Mouse (Mus musculus): ENCODE results near the gene Kmt2a. TPM values are rescaled to one million over a fixed set of nuclear protein-coding genes. Genes with fewer than 3 reads are reported as not detected.
A peak's percentile ranks its signal among the peaks of the same experiment; 100 is the strongest.

The Kmt2a gene
- polyA plus RNA-seq, 1 experiment from 2014 or later = 10.8 TPM

GRCm38 (mm10) chr9:44903856-44904255 lies 22.8 kb upstream of the Kmt2a start:
- Histone ChIP-seq H3K9me3 (ENCODE audit: low read length) (no peaks in the 10 kb centered on the region), H3K9ac (replicated peaks; ENCODE audit: low read length) (no peak overlapping the region)
- no peak for ATAC-seq (ENCODE audit: low FRiP score, low TSS enrichment)

GRCm38 (mm10) chr9:44900402-44900801 lies 19.3 kb upstream of the Kmt2a start:
- Histone ChIP-seq H3K4me3 (ENCODE audit: low read length) (no peak overlapping the region), H3K4me1 (ENCODE audit: insufficient read depth, low read length) (no peaks in the 10 kb centered on the region), H3K27ac (ENCODE audit: low read length) (no peak overlapping the region), H3K9ac (replicated peaks; ENCODE audit: low read length) (no peak overlapping the region), H3K27me3 (ENCODE audit: insufficient read depth, low read length) (no peaks in the 10 kb centered on the region), H3K4me2 (replicated peaks; ENCODE audit: low read depth, low read length) (no peak overlapping the region), H3K9me3 (ENCODE audit: low read length) (no peaks in the 10 kb centered on the region), H3K36me3 (ENCODE audit: insufficient read depth, low read length) (no peaks in the 10 kb centered on the region)
- no peak for ATAC-seq (ENCODE audit: low FRiP score, low TSS enrichment)
- WGBS = 67% methylated on average over 4 of the region's 4 CpGs

More at GRCm38 (mm10) chr9:44903856-44904255, 22.8 kb upstream of the Kmt2a start:
- Histone ChIP-seq H3K27me3 (ENCODE audit: insufficient read depth, low read length) (no peaks in the 10 kb centered on the region), H3K4me2 (replicated peaks; ENCODE audit: low read depth, low read length) (no peak overlapping the region), H3K4me1 (ENCODE audit: insufficient read depth, low read length) (no peaks in the 10 kb centered on the region), H3K4me3 (ENCODE audit: low read length) (no peak overlapping the region), H3K36me3 (ENCODE audit: insufficient read depth, low read length) (no peaks in the 10 kb centered on the region), H3K27ac (ENCODE audit: low read length) (no peak overlapping the region)
- 64% methylated on average over 4 of the region's 4 CpGs for WGBS

GRCm38 (mm10) chr9:44899716-44900115 lies 18.6 kb upstream of the Kmt2a start:
- no peak for ATAC-seq (ENCODE audit: low FRiP score, low TSS enrichment)
- no peaks in the 10 kb centered on the region for H3K4me1 ChIP-seq (ENCODE audit: insufficient read depth, low read length)
- no peak overlapping the region for H3K9ac ChIP-seq (replicated peaks; ENCODE audit: low read length)
- no peak overlapping the region for H3K4me3 ChIP-seq (ENCODE audit: low read length)
- H3K27me3 ChIP-seq (ENCODE audit: insufficient read depth, low read length) = no peaks in the 10 kb centered on the region
- no peak overlapping the region for H3K27ac ChIP-seq (ENCODE audit: low read length)
- no peaks in the 10 kb centered on the region for H3K9me3 ChIP-seq (ENCODE audit: low read length)
- H3K36me3 ChIP-seq (ENCODE audit: insufficient read depth, low read length) = no peaks in the 10 kb centered on the region
- no peak overlapping the region for H3K4me2 ChIP-seq (replicated peaks; ENCODE audit: low read depth, low read length)
- WGBS = 79% methylated on average over 3 of the region's 3 CpGs

GRCm38 (mm10) chr9:44897024-44897423 lies 15.9 kb upstream of the Kmt2a start:
- Histone ChIP-seq H3K36me3 (ENCODE audit: insufficient read depth, low read length) (no peaks in the 10 kb centered on the region), H3K9me3 (ENCODE audit: low read length) (no peaks in the 10 kb centered on the region), H3K4me3 (ENCODE audit: low read length) (no peak overlapping the region), H3K4me2 (replicated peaks; ENCODE audit: low read depth, low read length) (no peak overlapping the region), H3K27me3 (ENCODE audit: insufficient read depth, low read length) (no peaks in the 10 kb centered on the region), H3K4me1 (ENCODE audit: insufficient read depth, low read length) (no peaks in the 10 kb centered on the region), H3K27ac (ENCODE audit: low read length) (no peak overlapping the region), H3K9ac (replicated peaks; ENCODE audit: low read length) (no peak overlapping the region)
- 49% methylated on average over 4 of the region's 4 CpGs for WGBS
- ATAC-seq (ENCODE audit: low FRiP score, low TSS enrichment) = no peak

- Histone ChIP-seq H3K4me3 (ENCODE audit: low read length) (no peak overlapping the region), H3K9ac (replicated peaks; ENCODE audit: low read length) (no peak overlapping the region), H3K27ac (ENCODE audit: low read length) (no peak overlapping the region), H3K27me3 (ENCODE audit: insufficient read depth, low read length) (no peaks in the 10 kb centered on the region), H3K4me1 (ENCODE audit: insufficient read depth, low read length) (no peaks in the 10 kb centered on the region), H3K9me3 (ENCODE audit: low read length) (no peaks in the 10 kb centered on the region), H3K36me3 (ENCODE audit: insufficient read depth, low read length) (no peaks in the 10 kb centered on the region), H3K4me2 (replicated peaks; ENCODE audit: low read depth, low read length) (no peak overlapping the region)
- no peak for ATAC-seq (ENCODE audit: low FRiP score, low TSS enrichment)
- WGBS = 59% methylated on average over 3 of the region's 3 CpGs
These were observed 11.6 kb upstream of the Kmt2a start for GRCm38 (mm10) chr9:44892664-44893063.

- Histone ChIP-seq H3K9ac (replicated peaks; ENCODE audit: low read length) (no peak overlapping the region), H3K4me2 (replicated peaks; ENCODE audit: low read depth, low read length) (no peak overlapping the region), H3K4me1 (ENCODE audit: insufficient read depth, low read length) (no peaks in the 10 kb centered on the region), H3K36me3 (ENCODE audit: insufficient read depth, low read length) (no peaks in the 10 kb centered on the region), H3K9me3 (ENCODE audit: low read length) (no peaks in the 10 kb centered on the region), H3K4me3 (ENCODE audit: low read length) (no peak overlapping the region), H3K27me3 (ENCODE audit: insufficient read depth, low read length) (no peaks in the 10 kb centered on the region), H3K27ac (ENCODE audit: low read length) (no peak overlapping the region)
- 82% methylated on average over 6 of the region's 6 CpGs for WGBS
- no peak for ATAC-seq (ENCODE audit: low FRiP score, low TSS enrichment)
These were observed 10.1 kb upstream of the Kmt2a start for GRCm38 (mm10) chr9:44891210-44891609.

- Histone ChIP-seq H3K27me3 (ENCODE audit: insufficient read depth, low read length) (no peaks in the 10 kb centered on the region), H3K4me1 (ENCODE audit: insufficient read depth, low read length) (no peaks in the 10 kb centered on the region), H3K4me2 (replicated peaks; ENCODE audit: low read depth, low read length) (no peak overlapping the region), H3K27ac (ENCODE audit: low read length) (no peak overlapping the region), H3K9ac (replicated peaks; ENCODE audit: low read length) (no peak overlapping the region), H3K4me3 (ENCODE audit: low read length) (no peak overlapping the region), H3K36me3 (ENCODE audit: insufficient read depth, low read length) (no peaks in the 10 kb centered on the region), H3K9me3 (ENCODE audit: low read length) (no peaks in the 10 kb centered on the region)
- no peak for ATAC-seq (ENCODE audit: low FRiP score, low TSS enrichment)
- 65% methylated on average over 2 of the region's 2 CpGs for WGBS
These were observed 9.0 kb upstream of the Kmt2a start for GRCm38 (mm10) chr9:44890122-44890521.

GRCm38 (mm10) chr9:44888114-44888624 lies 7.1 kb upstream of the Kmt2a start:
- H3K4me1 ChIP-seq (ENCODE audit: insufficient read depth, low read length) = peaks cover 3% of the 10 kb centered on the region
- H3K4me3 ChIP-seq (ENCODE audit: low read length) = no peak overlapping the region
- no peak overlapping the region for H3K9ac ChIP-seq (replicated peaks; ENCODE audit: low read length)
- no peak overlapping the region for H3K4me2 ChIP-seq (replicated peaks; ENCODE audit: low read depth, low read length)
- H3K27me3 ChIP-seq (ENCODE audit: insufficient read depth, low read length) = no peaks in the 10 kb centered on the region
- no peak overlapping the region for H3K27ac ChIP-seq (ENCODE audit: low read length)
- no peaks in the 10 kb centered on the region for H3K36me3 ChIP-seq (ENCODE audit: insufficient read depth, low read length)
- WGBS = 81% methylated on average over 7 of the region's 7 CpGs
- no peak for ATAC-seq (ENCODE audit: low FRiP score, low TSS enrichment)
- H3K9me3 ChIP-seq (ENCODE audit: low read length) = no peaks in the 10 kb centered on the region

- H3K36me3 ChIP-seq (ENCODE audit: insufficient read depth, low read length) = no peaks in the 10 kb centered on the region
- under 1% methylated on average over 21 of the region's 21 CpGs for WGBS
- peak overlapping the region; percentile 97 for H3K4me3 ChIP-seq (ENCODE audit: low read length)
- H3K27ac ChIP-seq (ENCODE audit: low read length) = no peak overlapping the region
- no peaks in the 10 kb centered on the region for H3K9me3 ChIP-seq (ENCODE audit: low read length)
- H3K4me1 ChIP-seq (ENCODE audit: insufficient read depth, low read length) = peaks cover 28% of the 10 kb centered on the region
- no peak for ATAC-seq (ENCODE audit: low FRiP score, low TSS enrichment)
- no peaks in the 10 kb centered on the region for H3K27me3 ChIP-seq (ENCODE audit: insufficient read depth, low read length)
- peak overlapping the region; percentile 99 for H3K4me2 ChIP-seq (replicated peaks; ENCODE audit: low read depth, low read length)
- peak overlapping the region; percentile 96 for H3K9ac ChIP-seq (replicated peaks; ENCODE audit: low read length)
These were observed 2.0 kb upstream of the Kmt2a start for GRCm38 (mm10) chr9:44882981-44883569.

- no peaks in the 10 kb centered on the region for H3K9me3 ChIP-seq (ENCODE audit: low read length)
- under 1% methylated on average over 26 of the region's 27 CpGs for WGBS
These were observed 1.4 kb upstream of the Kmt2a start for GRCm38 (mm10) chr9:44882436-44882980.

More at GRCm38 (mm10) chr9:44882436-44882980, 1.4 kb upstream of the Kmt2a start:
- H3K4me3 ChIP-seq (ENCODE audit: low read length) = peak overlapping the region; percentile 97
- no peaks in the 10 kb centered on the region for H3K27me3 ChIP-seq (ENCODE audit: insufficient read depth, low read length)
- peak overlapping the region; percentile 99 for H3K4me2 ChIP-seq (replicated peaks; ENCODE audit: low read depth, low read length)
- H3K9ac ChIP-seq (replicated peaks; ENCODE audit: low read length) = peak overlapping the region; percentile 96
- peak; percentile 79 for ATAC-seq (ENCODE audit: low FRiP score, low TSS enrichment)
- H3K27ac ChIP-seq (ENCODE audit: low read length) = peak overlapping the region; percentile 98
- H3K36me3 ChIP-seq (ENCODE audit: insufficient read depth, low read length) = no peaks in the 10 kb centered on the region
- H3K4me1 ChIP-seq (ENCODE audit: insufficient read depth, low read length) = peaks cover 30% of the 10 kb centered on the region

Measured in kidney, embryonic 16.5 days (tissue).